Mouse (Mus musculus): ENCODE measurements at regions not wholly inside any gene's neighbourhood (a gene's known extent, or its start where the extent isn't known, plus 50 kb on each side); places are given as distances from the start of the nearest gene placed in this dataset.

DNA sequence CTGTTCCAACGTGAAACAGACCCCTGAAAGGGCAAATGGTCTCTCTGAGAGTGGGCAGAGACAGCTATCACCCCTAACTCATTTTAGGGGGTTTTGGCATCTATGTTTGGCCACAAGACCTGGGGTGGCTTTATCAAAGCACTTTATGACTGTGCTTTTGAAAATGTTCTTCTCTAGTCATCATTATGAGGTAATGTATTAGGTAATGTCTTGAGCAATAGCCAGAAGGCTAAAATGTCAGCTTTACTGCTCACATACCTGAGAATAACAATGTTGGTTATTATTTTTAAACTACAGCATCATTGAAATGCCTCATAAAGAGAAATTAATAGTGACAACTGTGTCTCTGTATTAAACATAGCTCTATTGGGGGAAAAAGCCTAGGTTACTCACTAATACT, 129.9 kb upstream of the Rnd3 start:
- WGBS = 50% methylated on average over 1 of the region's 1 CpGs
- H3K4me1 ChIP-seq (ENCODE audit: control insufficient read depth, insufficient read depth, low read length) = no peaks in the 10 kb centered on the region
- DNase-seq = no peak
- no peak overlapping the region for H3K4me3 ChIP-seq (replicated peaks; ENCODE audit: extremely low read depth, low read depth, low read length)
- TF ChIP-seq CTCF (IDR thresholded peaks at IDR 0.05; ENCODE audit: insufficient read depth, low read length) (no peak), POLR2A (IDR thresholded peaks at IDR 0.05; ENCODE audit: borderline replicate concordance, extremely low read depth, low read depth, low read length) (no peak)

DNA sequence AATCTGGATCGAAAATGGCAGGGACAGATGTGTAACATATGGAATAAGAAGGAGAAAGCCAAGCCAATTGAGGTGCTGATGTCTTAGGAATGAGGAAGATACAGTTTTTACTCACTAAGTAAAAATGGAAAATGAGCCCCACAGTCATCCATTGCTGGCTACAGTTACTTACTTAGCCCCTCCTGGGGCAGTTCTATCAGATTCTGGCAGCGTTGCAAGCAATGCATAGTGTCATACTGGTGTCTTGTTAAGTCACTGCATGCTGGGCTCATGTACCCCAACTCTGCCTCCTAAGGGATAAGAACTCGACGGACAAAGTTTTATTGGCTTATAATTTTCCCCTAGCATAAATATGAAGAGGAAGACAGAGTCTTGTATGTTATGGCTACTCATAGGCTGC, 129.4 kb upstream of the Rnd3 start:
- no peak for DNase-seq
- Histone ChIP-seq H3K4me3 (replicated peaks; ENCODE audit: extremely low read depth, low read depth, low read length) (no peak overlapping the region), H3K4me1 (ENCODE audit: control insufficient read depth, insufficient read depth, low read length) (no peaks in the 10 kb centered on the region)
- WGBS = 83% methylated on average over 4 of the region's 4 CpGs
- TF ChIP-seq POLR2A (IDR thresholded peaks at IDR 0.05; ENCODE audit: borderline replicate concordance, extremely low read depth, low read depth, low read length) = no peak

DNA sequence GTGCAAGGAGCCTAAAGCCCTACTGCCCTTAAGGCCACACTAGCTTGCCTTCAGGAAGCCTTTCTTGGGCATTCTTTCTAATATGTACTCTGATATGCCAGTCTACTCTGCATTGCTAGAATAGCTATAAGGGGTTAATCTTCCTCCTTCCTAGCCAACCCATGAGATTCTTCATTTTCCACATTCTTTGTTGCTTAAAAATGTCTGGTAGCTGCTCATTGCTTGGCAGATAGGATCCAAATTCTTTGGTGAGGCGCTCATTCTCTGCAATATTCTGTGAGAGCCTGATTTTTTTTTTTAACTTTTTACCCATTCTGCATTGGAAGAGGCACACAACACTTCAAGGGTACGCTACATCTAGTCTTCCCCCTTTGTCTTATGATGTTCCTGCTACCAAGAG, 127.7 kb upstream of the Rnd3 start:
- TF ChIP-seq POLR2A (IDR thresholded peaks at IDR 0.05; ENCODE audit: borderline replicate concordance, extremely low read depth, low read depth, low read length) (no peak), CTCF (IDR thresholded peaks at IDR 0.05; ENCODE audit: insufficient read depth, low read length) (no peak)
- 82% methylated on average over 2 of the region's 2 CpGs for WGBS

DNA sequence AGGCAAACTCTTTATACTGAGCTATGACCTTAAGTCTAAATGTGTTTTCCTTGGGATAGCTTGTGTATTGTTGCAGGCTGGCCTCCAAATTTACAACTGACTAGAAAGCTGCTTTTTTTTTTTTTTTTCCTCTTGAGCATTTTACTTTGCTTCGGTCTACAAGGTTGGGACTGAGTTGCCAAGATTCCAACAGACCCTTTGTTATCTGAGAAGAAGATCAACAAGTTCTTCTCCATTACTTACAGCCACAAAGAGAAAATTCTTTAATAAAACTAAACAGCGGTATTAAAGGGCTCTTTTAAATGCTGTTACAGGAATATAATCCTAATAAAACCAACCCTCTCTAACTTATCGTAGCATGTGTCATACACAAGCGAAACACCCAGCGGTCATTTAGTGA, 124.4 kb upstream of the Rnd3 start:
- no peak overlapping the region for H3K4me3 ChIP-seq (replicated peaks; ENCODE audit: extremely low read depth, low read depth, low read length)
- 44% methylated on average over 5 of the region's 5 CpGs for WGBS
- no peak for DNase-seq
- H3K4me1 ChIP-seq (ENCODE audit: control insufficient read depth, insufficient read depth, low read length) = no peaks in the 10 kb centered on the region
- TF ChIP-seq CTCF (IDR thresholded peaks at IDR 0.05; ENCODE audit: insufficient read depth, low read length) (no peak), POLR2A (IDR thresholded peaks at IDR 0.05; ENCODE audit: borderline replicate concordance, extremely low read depth, low read depth, low read length) (no peak)

More for the DNA sequence above, 127.7 kb upstream of the Rnd3 start:
- H3K4me1 ChIP-seq (ENCODE audit: control insufficient read depth, insufficient read depth, low read length) = no peaks in the 10 kb centered on the region
- DNase-seq = no peak
- no peak overlapping the region for H3K4me3 ChIP-seq (replicated peaks; ENCODE audit: extremely low read depth, low read depth, low read length)

DNA sequence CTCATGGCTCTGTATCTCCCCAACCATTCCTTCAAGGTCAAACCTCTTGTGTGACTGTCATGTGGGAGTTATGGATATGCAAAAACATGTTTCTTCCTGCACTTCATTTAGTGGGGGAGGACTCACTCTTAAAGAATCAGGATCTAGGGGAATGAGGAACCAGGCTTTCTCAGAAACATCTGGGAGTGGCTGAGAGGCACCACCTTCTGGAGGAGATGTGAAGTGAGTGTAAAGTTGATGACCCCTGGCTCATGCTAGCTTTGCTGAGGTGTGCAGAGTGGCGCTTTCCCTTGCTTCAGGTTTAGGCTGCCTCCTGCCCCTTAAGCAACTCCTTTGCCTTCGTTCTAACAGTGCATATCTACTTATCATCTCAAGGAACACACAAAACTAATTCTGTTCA, 119.6 kb upstream of the Rnd3 start:
- 60% methylated on average over 2 of the region's 2 CpGs for WGBS

DNA sequence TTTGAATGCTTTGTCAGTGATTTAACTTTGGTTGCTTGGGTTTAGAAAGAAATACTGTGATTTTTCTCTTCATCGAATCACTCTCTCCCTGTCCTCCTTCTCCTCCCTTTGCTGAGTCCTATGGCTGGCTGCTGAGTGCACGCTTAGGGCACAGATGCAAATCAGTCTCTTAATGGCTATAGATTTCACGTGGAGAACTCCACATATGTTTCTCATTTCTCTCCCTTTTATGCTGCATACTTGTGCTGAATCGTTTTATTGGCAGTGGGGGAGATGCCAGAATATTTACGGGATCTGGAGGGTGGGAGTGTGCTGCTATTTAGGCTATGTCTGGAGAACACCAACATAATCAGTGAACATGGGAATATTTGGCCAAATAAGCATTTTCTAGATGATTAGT, 118.8 kb upstream of the Rnd3 start:
- no peak for TF ChIP-seq CTCF (IDR thresholded peaks at IDR 0.05; ENCODE audit: insufficient read depth, low read length)
- no peak for TF ChIP-seq POLR2A (IDR thresholded peaks at IDR 0.05; ENCODE audit: borderline replicate concordance, extremely low read depth, low read depth, low read length)
- no peak for DNase-seq
- Histone ChIP-seq H3K4me3 (replicated peaks; ENCODE audit: extremely low read depth, low read depth, low read length) (no peak overlapping the region), H3K4me1 (ENCODE audit: control insufficient read depth, insufficient read depth, low read length) (no peaks in the 10 kb centered on the region)
- 65% methylated on average over 5 of the region's 5 CpGs for WGBS

More for the DNA sequence above, 119.6 kb upstream of the Rnd3 start:
- TF ChIP-seq CTCF (IDR thresholded peaks at IDR 0.05; ENCODE audit: insufficient read depth, low read length) (no peak), POLR2A (IDR thresholded peaks at IDR 0.05; ENCODE audit: borderline replicate concordance, extremely low read depth, low read depth, low read length) (no peak)
- no peak for DNase-seq
- H3K4me3 ChIP-seq (replicated peaks; ENCODE audit: extremely low read depth, low read depth, low read length) = no peak overlapping the region
- no peaks in the 10 kb centered on the region for H3K4me1 ChIP-seq (ENCODE audit: control insufficient read depth, insufficient read depth, low read length)

DNA sequence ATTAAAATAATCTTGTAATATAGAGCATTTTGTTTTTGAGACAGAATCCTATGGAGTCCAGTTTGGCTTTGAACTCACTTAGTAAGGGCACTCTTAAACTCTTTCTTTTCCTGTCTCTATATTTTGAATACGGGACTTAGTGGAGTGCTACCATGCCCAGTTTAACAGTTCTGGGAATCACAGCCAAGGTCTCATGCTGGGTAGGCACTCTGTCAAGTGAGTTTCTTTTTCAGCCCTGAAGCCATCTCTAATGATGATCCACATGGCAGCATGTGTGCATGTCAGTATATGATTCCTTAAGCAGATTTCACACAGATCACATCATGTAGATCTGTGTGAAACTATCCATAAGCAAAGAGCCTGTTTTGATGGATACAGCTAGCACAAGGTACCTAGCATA, 113.6 kb upstream of the Rnd3 start:
- Histone ChIP-seq H3K4me1 (ENCODE audit: control insufficient read depth, insufficient read depth, low read length) (no peaks in the 10 kb centered on the region), H3K4me3 (replicated peaks; ENCODE audit: extremely low read depth, low read depth, low read length) (no peak overlapping the region)
- no peak for DNase-seq
- no peak for TF ChIP-seq POLR2A (IDR thresholded peaks at IDR 0.05; ENCODE audit: borderline replicate concordance, extremely low read depth, low read depth, low read length)
- no peak for TF ChIP-seq CTCF (IDR thresholded peaks at IDR 0.05; ENCODE audit: insufficient read depth, low read length)
- WGBS = 84% methylated on average over 1 of the region's 1 CpGs

DNA sequence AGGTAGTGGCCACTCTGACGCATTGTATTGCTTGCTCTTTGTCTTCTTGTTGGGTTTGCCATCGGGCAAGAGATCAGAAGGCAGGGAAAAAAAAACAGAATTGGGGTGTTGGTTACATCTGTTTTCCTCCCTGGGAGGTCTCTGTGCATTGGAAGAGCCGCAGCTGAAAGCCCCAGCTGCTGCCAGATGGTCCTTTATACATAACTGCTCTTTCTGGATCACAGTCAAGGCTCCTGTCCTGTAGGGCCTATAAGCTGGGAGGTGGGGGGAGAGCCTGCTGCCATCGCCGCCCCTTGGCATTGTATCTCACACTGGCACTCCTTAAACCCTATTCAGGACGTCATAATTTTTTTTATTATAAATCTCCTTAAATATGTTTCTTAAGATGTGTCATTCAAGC, 101.9 kb upstream of the Rnd3 start:
- DNase-seq = no peak
- 74% methylated on average over 6 of the region's 6 CpGs for WGBS
- Histone ChIP-seq H3K4me3 (replicated peaks; ENCODE audit: extremely low read depth, low read depth, low read length) (no peak overlapping the region), H3K4me1 (ENCODE audit: control insufficient read depth, insufficient read depth, low read length) (no peaks in the 10 kb centered on the region)
- TF ChIP-seq POLR2A (IDR thresholded peaks at IDR 0.05; ENCODE audit: borderline replicate concordance, extremely low read depth, low read depth, low read length) (no peak), CTCF (IDR thresholded peaks at IDR 0.05; ENCODE audit: insufficient read depth, low read length) (no peak)

DNA sequence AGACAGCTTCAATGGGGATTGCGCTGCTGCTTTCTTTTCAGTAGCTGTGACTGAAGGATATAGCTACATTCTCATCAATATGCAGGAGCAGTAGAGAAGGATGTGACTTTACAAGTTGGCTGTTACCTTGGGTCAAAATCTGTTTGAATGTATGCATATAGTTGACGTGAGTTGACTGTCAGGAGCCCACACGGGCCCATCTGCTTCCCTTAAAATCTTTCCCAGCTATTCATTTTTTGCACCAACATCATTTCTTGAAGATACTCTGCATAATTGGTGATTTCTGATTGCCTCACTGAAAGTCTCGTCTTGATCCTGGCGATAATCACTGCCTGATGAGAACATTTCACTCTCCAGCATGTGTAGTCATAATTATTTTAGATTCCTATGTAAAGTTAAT, 92.7 kb upstream of the Rnd3 start:
- H3K4me3 ChIP-seq (replicated peaks; ENCODE audit: extremely low read depth, low read depth, low read length) = no peak overlapping the region
- no peak for DNase-seq
- TF ChIP-seq CTCF (IDR thresholded peaks at IDR 0.05; ENCODE audit: insufficient read depth, low read length) (no peak), POLR2A (IDR thresholded peaks at IDR 0.05; ENCODE audit: borderline replicate concordance, extremely low read depth, low read depth, low read length) (no peak)
- 73% methylated on average over 5 of the region's 5 CpGs for WGBS
- no peaks in the 10 kb centered on the region for H3K4me1 ChIP-seq (ENCODE audit: control insufficient read depth, insufficient read depth, low read length)

DNA sequence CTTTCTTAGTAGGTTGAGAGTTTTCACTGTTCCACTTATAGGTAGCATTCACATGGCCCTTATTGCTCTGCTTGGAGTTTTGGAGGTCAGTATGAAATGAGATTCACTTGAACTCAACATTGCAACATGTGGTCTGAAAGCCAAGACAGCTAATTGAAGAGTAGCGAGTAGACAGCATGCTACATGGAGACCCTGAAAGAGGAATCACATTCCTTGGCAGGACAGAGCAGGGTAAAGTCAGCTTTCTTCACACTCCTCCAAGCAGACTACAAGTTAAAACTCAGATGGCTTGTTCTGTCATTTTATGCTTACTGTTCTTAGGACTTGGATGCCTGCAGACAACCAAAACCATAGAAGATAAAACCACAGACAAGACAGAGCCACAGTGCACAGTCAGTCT, 91.1 kb upstream of the Rnd3 start:
- 83% methylated on average over 1 of the region's 1 CpGs for WGBS
- DNase-seq = no peak
- TF ChIP-seq CTCF (IDR thresholded peaks at IDR 0.05; ENCODE audit: insufficient read depth, low read length) (no peak), POLR2A (IDR thresholded peaks at IDR 0.05; ENCODE audit: borderline replicate concordance, extremely low read depth, low read depth, low read length) (no peak)
- Histone ChIP-seq H3K4me3 (replicated peaks; ENCODE audit: extremely low read depth, low read depth, low read length) (no peak overlapping the region), H3K4me1 (ENCODE audit: control insufficient read depth, insufficient read depth, low read length) (no peaks in the 10 kb centered on the region)

DNA sequence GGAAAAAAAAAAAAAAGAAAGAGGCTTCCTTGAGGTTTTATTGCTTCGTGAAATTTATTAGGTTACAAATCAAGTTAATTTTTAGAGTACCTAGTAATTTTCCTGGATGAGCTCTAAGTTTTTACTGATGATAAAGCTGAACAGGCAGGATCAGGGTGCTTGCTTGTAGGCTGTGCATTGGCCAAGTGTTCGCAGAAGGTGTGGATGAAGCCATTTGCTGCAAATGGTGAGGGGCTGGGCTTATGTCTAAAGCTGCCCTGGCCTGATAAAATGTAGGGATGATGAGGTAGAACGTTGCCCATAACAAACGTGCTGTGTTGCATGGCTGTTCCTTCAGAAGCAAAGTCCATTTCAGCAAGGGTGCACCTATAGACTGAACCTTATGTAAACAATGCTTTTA, 90.1 kb upstream of the Rnd3 start:
- Histone ChIP-seq H3K4me1 (ENCODE audit: control insufficient read depth, insufficient read depth, low read length) (no peaks in the 10 kb centered on the region), H3K4me3 (replicated peaks; ENCODE audit: extremely low read depth, low read depth, low read length) (no peak overlapping the region)
- TF ChIP-seq POLR2A (IDR thresholded peaks at IDR 0.05; ENCODE audit: borderline replicate concordance, extremely low read depth, low read depth, low read length) (no peak), CTCF (IDR thresholded peaks at IDR 0.05; ENCODE audit: insufficient read depth, low read length) (no peak)
- 51% methylated on average over 4 of the region's 4 CpGs for WGBS
- DNase-seq = no peak
